ENCODE assay signal across 8 mouse cellular contexts in the genomic region with DNA sequence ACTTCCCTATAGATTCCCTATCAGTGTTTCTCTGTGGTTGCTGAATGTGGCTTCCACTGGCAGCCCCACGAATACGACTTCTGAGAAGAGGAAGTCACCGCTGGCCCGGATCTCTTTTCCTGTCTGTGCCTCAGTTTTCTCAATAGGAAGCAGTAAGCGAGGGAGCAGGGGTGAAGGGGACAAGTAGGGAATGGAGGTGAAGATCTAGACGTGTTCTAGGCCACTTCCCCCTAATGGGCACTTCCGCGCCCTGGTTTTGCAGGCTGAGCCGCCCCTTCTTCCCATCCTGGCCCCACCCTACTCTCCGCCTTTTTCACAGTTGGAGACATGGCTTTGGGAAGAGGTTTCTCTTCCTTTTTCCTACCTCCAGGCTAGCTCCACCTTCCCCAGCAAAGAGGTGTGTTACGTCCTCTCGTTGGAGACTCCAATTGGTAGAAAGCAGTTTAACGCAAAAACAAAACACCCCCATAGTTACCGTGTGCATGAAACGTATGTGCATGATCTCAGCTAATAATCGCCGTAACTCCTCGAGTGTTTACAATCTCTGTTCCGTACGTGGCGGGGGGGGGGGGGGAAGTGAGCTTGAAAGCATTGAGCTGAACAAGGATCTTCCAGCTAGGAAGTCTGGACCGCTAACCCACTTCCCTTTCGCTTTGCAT. TPM values are rescaled to one million over a fixed set of nuclear protein-coding genes. Genes with fewer than 3 reads are reported as not detected.
A peak's percentile ranks its signal among the peaks of the same experiment; 100 is the strongest.
DNase-seq lines count a peak whose midpoint lies in the region; ATAC-seq and TF ChIP-seq lines count a peak whose summit lies in the region.

No protein-coding gene starts in this region.

- peak overlapping the region; percentile 68 for H3K4me2 ChIP-seq in forebrain, embryonic 14.5 days (ENCODE audit: low read length)
- peak overlapping the region; percentile 89 for H3K4me2 ChIP-seq in hindbrain, embryonic 14.5 days (replicated peaks)
- H3K4me2 ChIP-seq in midbrain, embryonic 16.5 days (ENCODE audit: low read length), result peak overlapping the region; percentile 84

- ATAC-seq in forebrain, embryonic 14.5 days, result no peak
- ATAC-seq in hindbrain, embryonic 14.5 days (ENCODE audit: low FRiP score), result no peak
- ATAC-seq in midbrain, embryonic 16.5 days, result peak; percentile 1; the same call in 1 of the 2 replicates

- peaks cover 46% of the 10 kb centered on the region for H3K4me1 ChIP-seq in forebrain, embryonic 14.5 days (ENCODE audit: control insufficient read depth, insufficient read depth, low read length)
- H3K4me1 ChIP-seq in hindbrain, embryonic 14.5 days (replicated peaks; ENCODE audit: control insufficient read depth, insufficient read depth, low read length), result peaks cover 50% of the 10 kb centered on the region; the same call in 1 of the 2 replicates
- peaks cover 41% of the 10 kb centered on the region for H3K4me1 ChIP-seq in midbrain, embryonic 16.5 days (ENCODE audit: control insufficient read depth, insufficient read depth, low read length)
- peaks cover 5% of the 10 kb centered on the region for H3K4me1 ChIP-seq in testis, adult 2 months (ENCODE audit: control insufficient read depth, insufficient read depth, low read length)

- DNase-seq in left cerebral cortex, postnatal 10 days (ENCODE audit: extremely low spot score in 1 of 2, low spot score in 2 of 2), result peak; percentile 48 to 87
- no peak for DNase-seq in left cerebral cortex, adult 8-10 months (ENCODE audit: low spot score in 2 of 2)
- peak; percentile 72 for DNase-seq in cerebellum, adult 11 months
- peak; percentile 71 for DNase-seq in forebrain, embryonic 14.5 days (ENCODE audit: low spot score)
- DNase-seq in hindbrain, embryonic 14.5 days (ENCODE audit: low spot score), result peak; percentile 48
- DNase-seq in liver, result peak; percentile 63

- no peaks in the 10 kb centered on the region for H3K9me3 ChIP-seq in forebrain, embryonic 14.5 days (replicated peaks; ENCODE audit: control insufficient read depth, low read length)
- H3K9me3 ChIP-seq in hindbrain, embryonic 14.5 days (ENCODE audit: control insufficient read depth, low read length), result no peaks in the 10 kb centered on the region
- H3K9me3 ChIP-seq in midbrain, embryonic 16.5 days (replicated peaks; ENCODE audit: control insufficient read depth, low read length, poor library complexity, severe bottlenecking), result no peaks in the 10 kb centered on the region

- no peak for TF ChIP-seq CTCF in testis, adult 2 months (IDR thresholded peaks at IDR 0.05; ENCODE audit: control insufficient read depth, insufficient read depth, insufficient replicate concordance, low read depth, low read length)

- H3K36me3 ChIP-seq in forebrain, embryonic 14.5 days (ENCODE audit: control insufficient read depth, insufficient read depth, low read length), result peaks cover 5% of the 10 kb centered on the region
- 0 out of 2 replicates have a peak, but pooled peaks cover 2% of the 10 kb centered on the region for H3K36me3 ChIP-seq in hindbrain, embryonic 14.5 days (replicated peaks; ENCODE audit: control insufficient read depth, insufficient read depth)
- H3K36me3 ChIP-seq in midbrain, embryonic 16.5 days (ENCODE audit: control insufficient read depth, insufficient read depth, low read length), result no peaks in the 10 kb centered on the region
- H3K36me3 ChIP-seq in testis, adult 2 months (ENCODE audit: control insufficient read depth, insufficient read depth, low read length), result no peaks in the 10 kb centered on the region

- H3K27ac ChIP-seq in forebrain, embryonic 14.5 days (ENCODE audit: low read depth, low read length), result peak overlapping the region; percentile 75
- peak overlapping the region; percentile 88 for H3K27ac ChIP-seq in hindbrain, embryonic 14.5 days
- peak overlapping the region; percentile 76 for H3K27ac ChIP-seq in midbrain, embryonic 16.5 days (ENCODE audit: low read length)
- H3K27ac ChIP-seq in testis, adult 2 months (ENCODE audit: control insufficient read depth, insufficient read depth, low read depth, low read length), result peak overlapping the region; percentile 89

- 11% methylated on average over 23 of the region's 23 CpGs for WGBS in forebrain, embryonic 14.5 days
- WGBS in hindbrain, embryonic 14.5 days, result 10% methylated on average over 23 of the region's 23 CpGs
- 8% methylated on average over 23 of the region's 23 CpGs for WGBS in midbrain, embryonic 16.5 days

- intact Hi-C loops in left cerebral cortex, postnatal 10 days (cut with DNase I), result loop anchor here (1.0 to 5.0 kb wide), 5 partner anchors 105 to 264 kb away; a partner anchor contains a TSS

- H3K4me3 ChIP-seq in forebrain, embryonic 14.5 days (ENCODE audit: low read depth, low read length), result peak overlapping the region; percentile 70
- H3K4me3 ChIP-seq in hindbrain, embryonic 14.5 days (replicated peaks; ENCODE audit: low read length), result peak overlapping the region; percentile 51
- peak overlapping the region; percentile 64 for H3K4me3 ChIP-seq in midbrain, embryonic 16.5 days (ENCODE audit: low read depth, low read length)
- peak overlapping the region; percentile 83 for H3K4me3 ChIP-seq in testis, adult 2 months (ENCODE audit: control insufficient read depth, low read depth, low read length)

- H3K27me3 ChIP-seq in forebrain, embryonic 14.5 days (replicated peaks; ENCODE audit: control insufficient read depth, insufficient read depth, low read length), result no peaks in the 10 kb centered on the region
- no peaks in the 10 kb centered on the region for H3K27me3 ChIP-seq in hindbrain, embryonic 14.5 days (ENCODE audit: control insufficient read depth, insufficient read depth, low read length)
- H3K27me3 ChIP-seq in midbrain, embryonic 16.5 days (ENCODE audit: control insufficient read depth, insufficient read depth, low read depth, low read length), result no peaks in the 10 kb centered on the region
- no peaks in the 10 kb centered on the region for H3K27me3 ChIP-seq in testis, adult 2 months (ENCODE audit: control insufficient read depth, insufficient read depth, low read length)

- H3K9ac ChIP-seq in forebrain, embryonic 14.5 days (ENCODE audit: low read length), result peak overlapping the region; percentile 76
- peak overlapping the region; percentile 62 for H3K9ac ChIP-seq in hindbrain, embryonic 14.5 days
- peak overlapping the region; percentile 78 for H3K9ac ChIP-seq in midbrain, embryonic 16.5 days (ENCODE audit: low read depth, low read length)

- TF ChIP-seq POLR2A in testis, adult 2 months (IDR thresholded peaks at IDR 0.05; ENCODE audit: control insufficient read depth, low read depth, low read length), result peak; percentile 39; the same call in 1 of the 2 replicates

RNA-seq across cellular contexts. Expression of a gene that starts 13.5 kb away (rescaled TPM):
- total RNA-seq in left cerebral cortex, postnatal 10 days (2021), result 100 to 1,000 TPM; 393 to 413 TPM
- 100 to 1,000 TPM; 623 to 677 (median 661) TPM for total RNA-seq in left cerebral cortex, adult 8-10 months (2022)
- 12.9 and 19.8 TPM in 2 replicates for polyA plus RNA-seq in forebrain, embryonic 14.5 days (2014; fragmentation: Nextera tagmentation; extraction: Ambion mirVana)
- 27.9 and 29.5 TPM in 2 replicates for polyA plus RNA-seq in hindbrain, embryonic 14.5 days (2014; fragmentation: Nextera tagmentation; extraction: Ambion mirVana)
- polyA plus RNA-seq in midbrain, embryonic 16.5 days (2015; fragmentation: Nextera tagmentation; extraction: Ambion mirVana), result 53.2 and 69.0 TPM in 2 replicates
- 12.4 and 17.3 TPM in 2 replicates for polyA plus RNA-seq in testis, adult 2 months (2012; rRNA removed)

RNA-seq across cellular contexts. Expression of a gene that starts 17.7 kb away (rescaled TPM):
- total RNA-seq in left cerebral cortex, postnatal 10 days (2021), result 10 to 100 TPM; 77.8 to 84.5 TPM
- total RNA-seq in left cerebral cortex, adult 8-10 months (2022), result 100 to 1,000 TPM; 109 to 120 (median 112) TPM
- polyA plus RNA-seq in forebrain, embryonic 14.5 days (2014; fragmentation: Nextera tagmentation; extraction: Ambion mirVana), result 1.3 and 1.5 TPM in 2 replicates
- polyA plus RNA-seq in hindbrain, embryonic 14.5 days (2014; fragmentation: Nextera tagmentation; extraction: Ambion mirVana), result 1.7 and 2.1 TPM in 2 replicates
- polyA plus RNA-seq in midbrain, embryonic 16.5 days (2015; fragmentation: Nextera tagmentation; extraction: Ambion mirVana), result 7.7 and 7.8 TPM in 2 replicates
- polyA plus RNA-seq in testis, adult 2 months (2012; rRNA removed), result 40.4 and 41.2 TPM in 2 replicates

RNA-seq across cellular contexts. Expression of a gene that starts 29.6 kb away (rescaled TPM):
- total RNA-seq in left cerebral cortex, postnatal 10 days (2021), result 10 to 100 TPM; 68.5 to 69.3 TPM
- total RNA-seq in left cerebral cortex, adult 8-10 months (2022), result 100 to 1,000 TPM in 3 of 4 experiments, 10 to 100 TPM in 1; 98.2 to 130 (median 113) TPM
- polyA plus RNA-seq in forebrain, embryonic 14.5 days (2014; fragmentation: Nextera tagmentation; extraction: Ambion mirVana), result 1.5 and 1.6 TPM in 2 replicates
- 2.8 and 3.5 TPM in 2 replicates for polyA plus RNA-seq in hindbrain, embryonic 14.5 days (2014; fragmentation: Nextera tagmentation; extraction: Ambion mirVana)
- 1.5 and 2.5 TPM in 2 replicates for polyA plus RNA-seq in midbrain, embryonic 16.5 days (2015; fragmentation: Nextera tagmentation; extraction: Ambion mirVana)
- polyA plus RNA-seq in testis, adult 2 months (2012; rRNA removed), result 0.06 TPM in 2 replicates

RNA-seq across cellular contexts. Expression of a gene that starts 49.9 kb away (rescaled TPM):
- 100 to 1,000 TPM; 216 to 226 TPM for total RNA-seq in left cerebral cortex, postnatal 10 days (2021)
- 100 to 1,000 TPM; 256 to 294 (median 274) TPM for total RNA-seq in left cerebral cortex, adult 8-10 months (2022)
- 132 and 147 TPM in 2 replicates for polyA plus RNA-seq in forebrain, embryonic 14.5 days (2014; fragmentation: Nextera tagmentation; extraction: Ambion mirVana)
- polyA plus RNA-seq in hindbrain, embryonic 14.5 days (2014; fragmentation: Nextera tagmentation; extraction: Ambion mirVana), result 64.7 and 69.0 TPM in 2 replicates
- polyA plus RNA-seq in midbrain, embryonic 16.5 days (2015; fragmentation: Nextera tagmentation; extraction: Ambion mirVana), result 63.9 and 64.0 TPM in 2 replicates
- polyA plus RNA-seq in testis, adult 2 months (2012; rRNA removed), result 43.9 and 52.2 TPM in 2 replicates

RNA-seq across cellular contexts. Expression of a gene that starts 53.2 kb away (rescaled TPM):
- not detected for total RNA-seq in left cerebral cortex, postnatal 10 days (2021)
- not detected for total RNA-seq in left cerebral cortex, adult 8-10 months (2022)
- polyA plus RNA-seq in forebrain, embryonic 14.5 days (2014; fragmentation: Nextera tagmentation; extraction: Ambion mirVana), result 0.08 and 0.12 TPM in 2 replicates
- 0.15 TPM in 1 of 2 replicates, not detected in the other for polyA plus RNA-seq in hindbrain, embryonic 14.5 days (2014; fragmentation: Nextera tagmentation; extraction: Ambion mirVana)
- polyA plus RNA-seq in midbrain, embryonic 16.5 days (2015; fragmentation: Nextera tagmentation; extraction: Ambion mirVana), result not detected in 2 replicates
- polyA plus RNA-seq in testis, adult 2 months (2012; rRNA removed), result 322 and 331 TPM in 2 replicates

Comparison
In these comparisons a context has a peak if more than half of its experiments do, and no peak if none do; other contexts are left out.
1. DNase-seq: peak in left cerebral cortex, postnatal 10 days (2 of 2), cerebellum, adult 11 months (single experiment), forebrain, embryonic 14.5 days (single experiment), hindbrain, embryonic 14.5 days (single experiment) and liver (single experiment); none in left cerebral cortex, adult 8-10 months (0 of 2).
2. Peak in every context shown above with its lines, with median percentiles within 50 percentile points of each other: H3K27ac ChIP-seq, H3K4me2 ChIP-seq, H3K4me3 ChIP-seq and H3K9ac ChIP-seq.